Mouse (Mus musculus): ENCODE data around the gene Diaph2.
"Not testable (repeated sequence)": the region's sequence is repeated elsewhere in the genome, so short reads cannot be mapped to it uniquely, and the experiment has no call there.

Gene Diaph2

GRCm38 (mm10) chrX:130287032-130287431 lies 537.5 kb downstream of the Diaph2 start:
- DNase-seq (ENCODE audit: low spot score in 2 of 2): no peak

GRCm38 (mm10) chrX:130289775-130290174 lies 540.2 kb downstream of the Diaph2 start:
- no peak for DNase-seq (ENCODE audit: low spot score in 2 of 2)

GRCm38 (mm10) chrX:130350808-130351435 lies 601.4 kb downstream of the Diaph2 start:
- DNase-seq (ENCODE audit: low spot score in 2 of 2): no peak

GRCm38 (mm10) chrX:130351480-130351879 lies 601.9 kb downstream of the Diaph2 start:
- DNase-seq (ENCODE audit: low spot score in 2 of 2): no peak

GRCm38 (mm10) chrX:130393508-130394145 lies 644.1 kb downstream of the Diaph2 start:
- no peak for DNase-seq (ENCODE audit: low spot score in 2 of 2)

GRCm38 (mm10) chrX:130403214-130403613 lies 653.7 kb downstream of the Diaph2 start:
- no peak for DNase-seq (ENCODE audit: low spot score in 2 of 2)

- DNase-seq (ENCODE audit: low spot score in 2 of 2): not testable (repeated sequence)
These were observed 657.9 kb downstream of the Diaph2 start for GRCm38 (mm10) chrX:130407471-130407870.

- no peak for DNase-seq (ENCODE audit: low spot score in 2 of 2)
These were observed 659.4 kb downstream of the Diaph2 start for GRCm38 (mm10) chrX:130408985-130409384.

- DNase-seq (ENCODE audit: low spot score in 2 of 2): no peak
These were observed 673.6 kb downstream of the Diaph2 start for GRCm38 (mm10) chrX:130423134-130423533.

- no peak for DNase-seq (ENCODE audit: low spot score in 2 of 2)
These were observed 702.4 kb downstream of the Diaph2 start for GRCm38 (mm10) chrX:130451822-130452487.

- no peak for DNase-seq (ENCODE audit: low spot score in 2 of 2)
These were observed 702.9 kb downstream of the Diaph2 start for GRCm38 (mm10) chrX:130452488-130452823.

GRCm38 (mm10) chrX:130473133-130473532 lies 723.6 kb downstream of the Diaph2 start:
- DNase-seq (ENCODE audit: low spot score in 2 of 2): no peak

GRCm38 (mm10) chrX:130480877-130481276 lies 731.3 kb downstream of the Diaph2 start:
- no peak for DNase-seq (ENCODE audit: low spot score in 2 of 2)

- peak in 1 of 2 experiments; percentile 1 for DNase-seq (ENCODE audit: low spot score in 2 of 2)
These were observed 753.3 kb downstream of the Diaph2 start for GRCm38 (mm10) chrX:130502680-130503464.

- DNase-seq (ENCODE audit: low spot score in 2 of 2): no peak
These were observed 753.9 kb downstream of the Diaph2 start for GRCm38 (mm10) chrX:130503465-130503860.

- no peak for DNase-seq (ENCODE audit: low spot score in 2 of 2)
These were observed 756.1 kb downstream of the Diaph2 start for GRCm38 (mm10) chrX:130505626-130506025.

Data from cerebellum, postnatal 4 days (tissue).